Mouse (Mus musculus) stomach, embryonic 16.5 days (tissue): ENCODE measurements at regions not wholly inside any gene's neighbourhood (a gene's known extent, or its start where the extent isn't known, plus 50 kb on each side); places are given as distances from the start of the nearest gene placed in this dataset.
"Not testable (repeated sequence)": the region's sequence is repeated elsewhere in the genome, so short reads cannot be mapped to it uniquely, and the experiment has no call there.

Experiments used
- ATAC-seq: fragments of 200-750 bp; cut with Nextera tagmentation; 2 replicates; pipeline ENCODE4 v1.8.0; 2017; ENCODE audit warnings: moderate number of reproducible peaks, moderate TSS enrichment; ENCODE audit not compliant: insufficient read depth, low FRiP score
- H3K27ac ChIP-seq: fragments of 300-500 bp; sonication (generic); 2 replicates; pipeline ENCODE4 v1.5.1; 2014; ENCODE audit warnings: low read length
- H3K27me3 ChIP-seq: fragments of 300-500 bp; sonication (generic); 2 replicates; pipeline ENCODE4 v1.6.1; 2014; ENCODE audit warnings: low read length, control low read depth, mixed read lengths; ENCODE audit not compliant: control insufficient read depth, insufficient read depth
- H3K36me3 ChIP-seq: fragments of 300-500 bp; sonication (generic); 2 replicates; pipeline ENCODE4 v1.6.1; 2014; ENCODE audit warnings: low read length; ENCODE audit not compliant: control insufficient read depth, insufficient read depth
- H3K4me1 ChIP-seq: fragments of 300-500 bp; sonication (generic); 2 replicates; pipeline ENCODE4 v1.6.1; 2014; ENCODE audit warnings: low read length, control low read depth, mixed read lengths; ENCODE audit not compliant: control insufficient read depth, insufficient read depth
- H3K4me2 ChIP-seq: fragments of 300-500 bp; sonication (generic); 2 replicates; pipeline ENCODE4 v1.6.1; 2014; ENCODE audit warnings: low read depth, low read length, mixed read lengths
- H3K4me3 ChIP-seq: fragments of 300-500 bp; sonication (generic); replicated peaks from 2 replicates; pipeline ENCODE4 v1.5.1; 2014; ENCODE audit warnings: mild to moderate bottlenecking, low read length
- H3K9ac ChIP-seq: fragments of 300-500 bp; sonication (generic); 2 replicates; pipeline ENCODE4 v1.6.1; 2014; ENCODE audit warnings: low read length
- H3K9me3 ChIP-seq: fragments of 300-500 bp; sonication (generic); replicated peaks from 2 replicates; pipeline ENCODE4 v1.6.1; 2016; ENCODE audit warnings: low read length, control low read depth; ENCODE audit not compliant: control insufficient read depth
- WGBS: fragments of 180-500 bp; shearing (Covaris S2); extraction: QIAGEN DNeasy Blood & Tissue Kit; methylation state at CpG from one replicate; pipeline ENCODE4 v1.1.7; 2014; 5-methylcytosine and 5-hydroxymethylcytosine counted together

DNA sequence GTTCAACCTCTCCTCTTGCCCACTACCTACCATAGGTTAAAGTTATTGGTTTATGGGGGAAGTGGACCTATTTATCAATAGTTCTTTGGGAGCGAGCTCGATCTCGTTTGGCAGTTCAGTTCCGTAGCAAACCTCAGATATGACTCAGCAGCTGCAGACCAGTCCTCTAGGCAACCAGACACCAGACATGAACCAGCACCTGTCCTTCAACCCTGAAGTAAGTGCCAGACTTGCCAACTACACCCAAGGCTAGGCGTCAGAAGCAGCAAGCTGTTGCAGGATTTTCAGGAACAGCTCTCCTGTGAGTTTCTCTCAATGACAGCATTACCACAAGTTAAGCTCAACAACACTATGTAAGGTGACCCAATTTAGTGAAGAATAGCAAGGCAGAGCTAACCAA, 53.3 kb upstream of the Trdn start:
- Histone ChIP-seq H3K36me3 (no peaks in the 10 kb centered on the region), H3K9ac (no peak overlapping the region), H3K4me3 (no peak overlapping the region), H3K4me2 (no peak overlapping the region), H3K27ac (no peak overlapping the region), H3K4me1 (no peaks in the 10 kb centered on the region), H3K27me3 (no peaks in the 10 kb centered on the region), H3K9me3 (no peaks in the 10 kb centered on the region)
- no peak for ATAC-seq
- 82% methylated on average over 5 of the region's 5 CpGs for WGBS

GRCm38 (mm10) chr10:33022254-33022653, 58.1 kb upstream of the Trdn start:
- Histone ChIP-seq H3K4me1 (no peaks in the 10 kb centered on the region), H3K36me3 (no peaks in the 10 kb centered on the region), H3K27ac (no peak overlapping the region), H3K27me3 (no peaks in the 10 kb centered on the region), H3K9me3 (no peaks in the 10 kb centered on the region), H3K9ac (no peak overlapping the region), H3K4me2 (no peak overlapping the region), H3K4me3 (no peak overlapping the region)
- WGBS: 90% methylated on average over 2 of the region's 2 CpGs
- ATAC-seq: no peak

- no peaks in the 10 kb centered on the region for H3K27me3 ChIP-seq
- WGBS: 55% methylated on average over 11 of the region's 11 CpGs
- no peak overlapping the region for H3K4me2 ChIP-seq
- H3K4me1 ChIP-seq: no peaks in the 10 kb centered on the region
- peak; percentile 89 for ATAC-seq
- H3K27ac ChIP-seq: peak overlapping the region; percentile 58
- no peak overlapping the region for H3K9ac ChIP-seq
- H3K9me3 ChIP-seq: no peaks in the 10 kb centered on the region
- no peak overlapping the region for H3K4me3 ChIP-seq
- H3K36me3 ChIP-seq: no peaks in the 10 kb centered on the region
Measured at GRCm38 (mm10) chr10:32984727-32985587, 94.7 kb upstream of the Nkain2 start.

GRCm38 (mm10) chr10:32958286-32959043, 68.2 kb upstream of the Nkain2 start:
- not testable (repeated sequence) for H3K36me3 ChIP-seq, H3K9ac ChIP-seq, H3K4me3 ChIP-seq, H3K27ac ChIP-seq, H3K4me1 ChIP-seq, H3K9me3 ChIP-seq, H3K27me3 ChIP-seq, H3K4me2 ChIP-seq, ATAC-seq
- WGBS: 85% methylated on average over 5 of the region's 5 CpGs

GRCm38 (mm10) chr10:32957476-32957875, 67.2 kb upstream of the Nkain2 start:
- H3K27ac ChIP-seq, H3K9me3 ChIP-seq, ATAC-seq, H3K4me1 ChIP-seq, H3K36me3 ChIP-seq, H3K9ac ChIP-seq, H3K4me3 ChIP-seq, H3K27me3 ChIP-seq, H3K4me2 ChIP-seq: not testable (repeated sequence)
- 86% methylated on average over 1 of the region's 1 CpGs for WGBS

DNA sequence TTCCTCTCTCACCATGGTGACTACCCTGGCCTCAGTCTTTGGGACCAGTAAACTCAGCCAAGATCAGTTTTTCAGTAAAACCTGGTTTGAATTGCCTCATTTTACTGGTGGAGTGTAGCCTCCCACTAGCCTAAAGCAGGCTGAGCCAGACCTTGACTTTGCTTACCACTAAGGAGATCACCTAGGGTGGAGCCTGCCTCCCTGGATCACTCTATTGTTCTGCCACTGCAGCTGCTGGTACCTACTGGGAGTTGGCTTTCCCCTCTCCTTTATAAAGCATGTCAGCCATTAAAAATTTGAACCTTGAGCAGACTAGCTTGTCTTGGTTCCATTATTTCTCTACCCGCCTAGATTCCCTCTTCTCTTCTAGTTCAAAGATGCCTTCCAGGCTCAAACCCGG, 63.5 kb upstream of the Nkain2 start:
- not testable (repeated sequence) for H3K9ac ChIP-seq, H3K4me2 ChIP-seq, H3K27me3 ChIP-seq, H3K36me3 ChIP-seq, ATAC-seq, H3K27ac ChIP-seq, H3K4me1 ChIP-seq, H3K9me3 ChIP-seq, H3K4me3 ChIP-seq
- WGBS: 81% methylated on average over 2 of the region's 2 CpGs

DNA sequence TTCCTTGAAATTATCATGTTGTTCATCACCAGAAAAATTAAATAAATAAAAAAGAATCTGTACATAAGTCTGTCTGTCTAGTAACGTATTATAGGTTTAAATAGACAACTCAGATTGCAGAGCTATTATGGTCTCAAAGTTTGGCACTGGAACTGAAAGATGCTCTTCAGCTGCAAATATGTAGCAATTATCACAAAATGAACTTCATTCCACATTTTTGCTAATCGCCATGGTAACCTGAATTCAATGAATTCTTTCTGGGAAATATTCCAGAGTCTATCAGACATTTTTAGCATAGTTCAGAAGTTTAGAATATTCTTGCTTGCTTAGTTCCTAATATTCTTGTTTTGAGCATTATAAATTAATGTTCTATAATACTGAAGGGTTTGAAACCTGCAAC, 62.2 kb upstream of the Nkain2 start:
- H3K27ac ChIP-seq: no peak overlapping the region
- H3K36me3 ChIP-seq: no peaks in the 10 kb centered on the region
- H3K9ac ChIP-seq: no peak overlapping the region
- H3K27me3 ChIP-seq: no peaks in the 10 kb centered on the region
- H3K4me3 ChIP-seq: no peak overlapping the region
- H3K4me1 ChIP-seq: no peaks in the 10 kb centered on the region
- ATAC-seq: no peak
- no peak overlapping the region for H3K4me2 ChIP-seq
- 72% methylated on average over 2 of the region's 2 CpGs for WGBS
- H3K9me3 ChIP-seq: no peaks in the 10 kb centered on the region

- H3K9ac ChIP-seq: no peak overlapping the region
- no peaks in the 10 kb centered on the region for H3K9me3 ChIP-seq
- no peak overlapping the region for H3K4me2 ChIP-seq
- H3K36me3 ChIP-seq: no peaks in the 10 kb centered on the region
- no peak overlapping the region for H3K27ac ChIP-seq
- H3K4me1 ChIP-seq: no peaks in the 10 kb centered on the region
- no peak for ATAC-seq
- no peaks in the 10 kb centered on the region for H3K27me3 ChIP-seq
- H3K4me3 ChIP-seq: no peak overlapping the region
Measured at GRCm38 (mm10) chr10:32943026-32943425, 52.8 kb upstream of the Nkain2 start.
